Comparison of ENCODE assay signal across 9 mouse cellular contexts in genomic region chr4:111670566-111671421, GRCm38 (mm10). TPM values are rescaled to one million over a fixed set of nuclear protein-coding genes. Genes with fewer than 3 reads are reported as not detected.
A peak's percentile ranks its signal among the peaks of the same experiment; 100 is the strongest.
DNase-seq lines count a peak whose midpoint lies in the region; ATAC-seq and TF ChIP-seq lines count a peak whose summit lies in the region.
"Had no signal": no experiment of that assay in that cellular context is flagged by ENCODE, and none has a peak within 500 bp of the region (broad histone marks: within the 10 kb centered on the region; RNA-seq: fewer than 3 reads in every experiment).

No protein-coding gene starts in this region.

- 37% methylated on average over 12 of the region's 12 CpGs for WGBS in forebrain, embryonic 13.5 days
- WGBS in forebrain, embryonic 10.5 days, result 56% methylated on average over 12 of the region's 12 CpGs
- WGBS in lung, embryonic 15.5 days, result 19% methylated on average over 12 of the region's 12 CpGs
- WGBS in lung, adult 2 months, result 30% methylated on average over 12 of the region's 12 CpGs
- 20% methylated on average over 12 of the region's 12 CpGs for WGBS in limb, embryonic 15.5 days
- WGBS in stomach, embryonic 16.5 days, result 18% methylated on average over 12 of the region's 12 CpGs
- 46% methylated on average over 12 of the region's 12 CpGs for WGBS in liver, embryonic 11.5 days

- H3K36me3 ChIP-seq in forebrain, embryonic 13.5 days (ENCODE audit: poor library complexity, severe bottlenecking), result no peaks in the 10 kb centered on the region
- H3K36me3 ChIP-seq in forebrain, embryonic 10.5 days (replicated peaks), result no peaks in the 10 kb centered on the region
- no peaks in the 10 kb centered on the region for H3K36me3 ChIP-seq in lung, embryonic 15.5 days
- no peaks in the 10 kb centered on the region for H3K36me3 ChIP-seq in limb, embryonic 15.5 days
- no peaks in the 10 kb centered on the region for H3K36me3 ChIP-seq in stomach, embryonic 16.5 days (ENCODE audit: control insufficient read depth, insufficient read depth, low read length)
- H3K36me3 ChIP-seq in liver, embryonic 11.5 days (ENCODE audit: control insufficient read depth, insufficient read depth, low read length), result no peaks in the 10 kb centered on the region

- H3K27me3 ChIP-seq in forebrain, embryonic 13.5 days, result peaks cover 13% of the 10 kb centered on the region; the same call in 1 of the 2 replicates
- no peaks in the 10 kb centered on the region for H3K27me3 ChIP-seq in forebrain, embryonic 10.5 days (ENCODE audit: poor library complexity, severe bottlenecking)
- no peaks in the 10 kb centered on the region for H3K27me3 ChIP-seq in lung, embryonic 15.5 days
- H3K27me3 ChIP-seq in limb, embryonic 15.5 days, result no peaks in the 10 kb centered on the region
- no peaks in the 10 kb centered on the region for H3K27me3 ChIP-seq in stomach, embryonic 16.5 days (ENCODE audit: control insufficient read depth, insufficient read depth, low read length)
- no peaks in the 10 kb centered on the region for H3K27me3 ChIP-seq in liver, embryonic 11.5 days (replicated peaks; ENCODE audit: control insufficient read depth, insufficient read depth, low read length)

- no peaks in the 10 kb centered on the region for H3K9me3 ChIP-seq in forebrain, embryonic 13.5 days (replicated peaks)
- no peaks in the 10 kb centered on the region for H3K9me3 ChIP-seq in forebrain, embryonic 10.5 days
- no peaks in the 10 kb centered on the region for H3K9me3 ChIP-seq in lung, embryonic 15.5 days
- no peaks in the 10 kb centered on the region for H3K9me3 ChIP-seq in limb, embryonic 15.5 days
- no peaks in the 10 kb centered on the region for H3K9me3 ChIP-seq in stomach, embryonic 16.5 days (replicated peaks; ENCODE audit: control insufficient read depth, low read length)
- H3K9me3 ChIP-seq in liver, embryonic 11.5 days (ENCODE audit: control insufficient read depth, low read length), result no peaks in the 10 kb centered on the region

- H3K4me3 ChIP-seq in forebrain, embryonic 13.5 days, result no peak overlapping the region
- H3K4me3 ChIP-seq in forebrain, embryonic 10.5 days, result no peak overlapping the region
- H3K4me3 ChIP-seq in lung, embryonic 15.5 days, result no peak overlapping the region
- no peak overlapping the region for H3K4me3 ChIP-seq in lung, adult 2 months (replicated peaks; ENCODE audit: extremely low read depth, low read depth, low read length)
- H3K4me3 ChIP-seq in limb, embryonic 15.5 days, result no peak overlapping the region
- H3K4me3 ChIP-seq in stomach, embryonic 16.5 days (replicated peaks; ENCODE audit: low read length), result no peak overlapping the region
- H3K4me3 ChIP-seq in liver, embryonic 11.5 days (ENCODE audit: low read depth, low read length), result no peak overlapping the region

- H3K27ac ChIP-seq in forebrain, embryonic 13.5 days, result no peak overlapping the region
- no peak overlapping the region for H3K27ac ChIP-seq in forebrain, embryonic 10.5 days
- peak overlapping the region; percentile 66 for H3K27ac ChIP-seq in lung, embryonic 15.5 days
- H3K27ac ChIP-seq in limb, embryonic 15.5 days, result peak overlapping the region; percentile 60
- H3K27ac ChIP-seq in stomach, embryonic 16.5 days (ENCODE audit: low read length), result peak overlapping the region; percentile 92
- no peak overlapping the region for H3K27ac ChIP-seq in liver, embryonic 11.5 days (ENCODE audit: low read depth, low read length)

- no peak overlapping the region for H3K4me2 ChIP-seq in forebrain, embryonic 13.5 days
- peak overlapping the region; percentile 22; the same call in 1 of the 2 replicates for H3K4me2 ChIP-seq in lung, embryonic 15.5 days
- no peak overlapping the region for H3K4me2 ChIP-seq in limb, embryonic 15.5 days
- H3K4me2 ChIP-seq in stomach, embryonic 16.5 days (ENCODE audit: low read depth, low read length), result peak overlapping the region; percentile 34
- H3K4me2 ChIP-seq in liver, embryonic 11.5 days, result no peak overlapping the region

- no peak overlapping the region for H3K9ac ChIP-seq in forebrain, embryonic 13.5 days
- no peak overlapping the region for H3K9ac ChIP-seq in lung, embryonic 15.5 days
- no peak overlapping the region for H3K9ac ChIP-seq in limb, embryonic 15.5 days
- H3K9ac ChIP-seq in stomach, embryonic 16.5 days (ENCODE audit: low read length), result no peak overlapping the region
- no peak overlapping the region for H3K9ac ChIP-seq in liver, embryonic 11.5 days (ENCODE audit: low read depth, low read length)

- ATAC-seq in forebrain, embryonic 13.5 days, result peak; percentile 57; the same call in 1 of the 2 replicates
- ATAC-seq in lung, embryonic 15.5 days (ENCODE audit: borderline replicate concordance, extremely low read depth, low FRiP score, low TSS enrichment), result peak; percentile 74
- peak; percentile 44; the same call in 1 of the 2 replicates for ATAC-seq in limb, embryonic 15.5 days (ENCODE audit: insufficient number of reproducible peaks, low FRiP score, low TSS enrichment, low read depth)
- peak; percentile 82 for ATAC-seq in stomach, embryonic 16.5 days (ENCODE audit: insufficient read depth, low FRiP score)
- no peak for ATAC-seq in liver, embryonic 11.5 days (replicated peaks; ENCODE audit: low FRiP score)

- no peak for TF ChIP-seq POLR2A in lung, adult 2 months (IDR thresholded peaks at IDR 0.05; ENCODE audit: borderline replicate concordance, extremely low read depth, low read depth, low read length)

- DNase-seq in forebrain, embryonic 10.5 days (ENCODE audit: extremely low spot score, low spot score), result no peak
- no peak for DNase-seq in lung, adult 2 months
- DNase-seq in liver, embryonic 11.5 days (ENCODE audit: low spot score), result no peak
- no peak for DNase-seq in left cerebral cortex, adult 11 months (ENCODE audit: low spot score)
- DNase-seq: thymus, postnatal 14 days had no signal

- H3K4me1 ChIP-seq in forebrain, embryonic 13.5 days, result peaks cover 8% of the 10 kb centered on the region
- H3K4me1 ChIP-seq in forebrain, embryonic 10.5 days, result peaks cover 13% of the 10 kb centered on the region
- peaks cover 21% of the 10 kb centered on the region for H3K4me1 ChIP-seq in lung, embryonic 15.5 days
- no peaks in the 10 kb centered on the region for H3K4me1 ChIP-seq in lung, adult 2 months (ENCODE audit: control insufficient read depth, insufficient read depth, low read length)
- peaks cover 11% of the 10 kb centered on the region; the same call in 1 of the 2 replicates for H3K4me1 ChIP-seq in limb, embryonic 15.5 days
- H3K4me1 ChIP-seq in stomach, embryonic 16.5 days (ENCODE audit: control insufficient read depth, insufficient read depth, low read length), result peaks cover 16% of the 10 kb centered on the region
- peaks cover 5% of the 10 kb centered on the region; the same call in 1 of the 2 replicates for H3K4me1 ChIP-seq in liver, embryonic 11.5 days (replicated peaks; ENCODE audit: control insufficient read depth, insufficient read depth, low read length)

- no peak for TF ChIP-seq CTCF in lung, adult 2 months (IDR thresholded peaks at IDR 0.05; ENCODE audit: insufficient read depth, low read length)

RNA-seq across cellular contexts. Expression of gene Spata6, which starts 49.0 kb away (rescaled TPM):
- polyA plus RNA-seq in forebrain, embryonic 13.5 days (2015; fragmentation: Nextera tagmentation; extraction: Ambion mirVana), result 11.3 and 12.5 TPM in 2 replicates
- polyA plus RNA-seq in forebrain, embryonic 10.5 days (2016; fragmentation: Nextera tagmentation; extraction: Ambion mirVana), result 30.7 and 34.8 TPM in 2 replicates
- polyA plus RNA-seq in lung, embryonic 15.5 days (2015; fragmentation: Nextera tagmentation; extraction: Ambion mirVana), result 34.8 and 35.6 TPM in 2 replicates
- polyA plus RNA-seq in lung, adult 2 months (2012; rRNA removed), result 27.8 and 46.0 TPM in 2 replicates
- polyA plus RNA-seq in limb, embryonic 15.5 days (2015; fragmentation: Nextera tagmentation; extraction: Ambion mirVana), result 25.8 and 28.3 TPM in 2 replicates
- polyA plus RNA-seq in stomach, embryonic 16.5 days (2015; fragmentation: Nextera tagmentation; extraction: Ambion mirVana), result 25.0 and 25.5 TPM in 2 replicates
- 10.3 and 12.2 TPM in 2 replicates for polyA plus RNA-seq in liver, embryonic 11.5 days (2014; fragmentation: Nextera tagmentation; extraction: Ambion mirVana)

Comparison
In these comparisons a context has a peak if more than half of its experiments do, and no peak if none do; other contexts are left out.
1. H3K27ac ChIP-seq: peak in lung, embryonic 15.5 days (single experiment), limb, embryonic 15.5 days (single experiment) and stomach, embryonic 16.5 days (single experiment); none in forebrain, embryonic 13.5 days (single experiment), forebrain, embryonic 10.5 days (single experiment) and liver, embryonic 11.5 days (single experiment).
2. H3K4me2 ChIP-seq: peak in lung, embryonic 15.5 days (single experiment) and stomach, embryonic 16.5 days (single experiment); none in forebrain, embryonic 13.5 days (single experiment), limb, embryonic 15.5 days (single experiment) and liver, embryonic 11.5 days (single experiment).